Mouse (Mus musculus): ENCODE data around the gene Klhdc4. TPM values are rescaled to one million over a fixed set of nuclear protein-coding genes. Genes with fewer than 3 reads are reported as not detected.
A peak's percentile ranks its signal among the peaks of the same experiment; 100 is the strongest.

Klhdc4 gene
- polyA plus RNA-seq, 1 experiment: 19.9 TPM

DNA sequence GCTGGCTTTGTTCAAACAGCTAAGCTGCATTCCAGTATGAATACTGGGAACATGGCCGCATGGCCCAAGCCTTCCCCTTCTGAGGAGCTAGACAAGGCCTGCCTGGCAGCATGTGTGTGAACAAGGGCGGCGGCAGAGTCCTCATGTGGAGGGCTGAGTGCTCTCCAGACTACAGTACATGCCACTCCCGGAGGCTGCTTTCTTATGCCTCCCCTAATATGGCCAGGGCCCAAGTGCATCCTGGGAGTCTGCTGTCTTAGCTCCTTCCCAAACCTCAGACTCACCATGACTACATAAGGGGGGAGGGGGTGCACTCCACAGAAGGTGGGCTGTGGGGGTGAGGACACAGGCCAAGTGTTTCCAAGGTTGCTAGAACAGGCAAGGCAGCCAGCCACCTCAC lies 36.7 kb downstream of the Klhdc4 start:
- Histone ChIP-seq H3K27ac (ENCODE audit: insufficient read depth, low read depth, low read length) (peak overlapping the region; percentile 88), H3K4me1 (ENCODE audit: control insufficient read depth, insufficient read depth, low read length) (peaks cover 44% of the 10 kb centered on the region), H3K4me3 (ENCODE audit: insufficient read depth, low read length) (no peak overlapping the region)
- TF ChIP-seq POLR2A (IDR thresholded peaks at IDR 0.05; ENCODE audit: borderline replicate concordance, low read depth, low read length): no peak
- TF ChIP-seq CTCF (IDR thresholded peaks at IDR 0.05; ENCODE audit: low read depth, low read length): no peak

DNA sequence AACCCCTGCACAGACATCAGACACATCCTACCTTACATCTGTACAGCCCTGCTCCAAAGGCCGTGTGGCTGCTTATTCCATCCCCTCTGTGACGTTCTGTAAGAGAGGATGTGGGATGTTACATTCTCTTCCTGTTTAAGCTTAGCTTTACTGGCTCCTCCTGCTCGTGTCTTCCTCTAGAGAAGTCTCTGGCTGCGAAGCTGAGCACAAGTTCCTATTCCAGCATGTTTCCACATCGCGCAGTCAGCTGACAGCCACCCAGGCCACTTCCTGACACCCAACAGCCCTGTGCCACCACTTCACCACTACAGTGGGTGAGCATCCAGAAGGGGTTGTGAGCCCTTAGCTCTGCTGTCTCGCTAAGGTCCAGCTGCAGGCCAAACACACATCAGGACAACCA lies 37.2 kb downstream of the Klhdc4 start:
- TF ChIP-seq CTCF (IDR thresholded peaks at IDR 0.05; ENCODE audit: low read depth, low read length) (no peak), POLR2A (IDR thresholded peaks at IDR 0.05; ENCODE audit: borderline replicate concordance, low read depth, low read length) (no peak)
- Histone ChIP-seq H3K4me3 (ENCODE audit: insufficient read depth, low read length) (peak overlapping the region; percentile 36), H3K27ac (ENCODE audit: insufficient read depth, low read depth, low read length) (peak overlapping the region; percentile 88), H3K4me1 (ENCODE audit: control insufficient read depth, insufficient read depth, low read length) (peaks cover 44% of the 10 kb centered on the region)

DNA sequence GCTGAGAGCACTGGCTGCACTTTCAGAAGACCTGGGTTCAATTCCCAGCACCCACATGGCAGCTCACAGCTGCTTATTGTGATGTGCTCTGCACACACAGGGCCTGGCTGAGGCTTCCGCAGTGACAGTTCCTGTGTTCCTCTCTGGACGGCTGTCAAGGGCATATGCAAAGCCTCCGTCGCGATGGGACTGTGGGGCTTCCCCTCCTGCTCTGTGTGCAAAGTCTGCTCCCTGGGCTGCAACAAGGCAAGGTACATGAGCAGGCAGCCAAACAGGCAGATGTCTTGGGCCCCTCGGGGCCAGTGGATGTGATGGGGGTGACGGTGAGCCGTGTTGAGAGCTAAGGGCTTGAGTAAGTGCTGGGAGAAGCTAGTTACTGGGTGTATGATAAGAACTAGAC lies 40.6 kb downstream of the Klhdc4 start:
- no peak overlapping the region for H3K4me3 ChIP-seq (ENCODE audit: insufficient read depth, low read length)
- peaks cover 34% of the 10 kb centered on the region for H3K4me1 ChIP-seq (ENCODE audit: control insufficient read depth, insufficient read depth, low read length)
- H3K27ac ChIP-seq (ENCODE audit: insufficient read depth, low read depth, low read length): no peak overlapping the region
- no peak for TF ChIP-seq POLR2A (IDR thresholded peaks at IDR 0.05; ENCODE audit: borderline replicate concordance, low read depth, low read length)
- TF ChIP-seq CTCF (IDR thresholded peaks at IDR 0.05; ENCODE audit: low read depth, low read length): no peak

DNA sequence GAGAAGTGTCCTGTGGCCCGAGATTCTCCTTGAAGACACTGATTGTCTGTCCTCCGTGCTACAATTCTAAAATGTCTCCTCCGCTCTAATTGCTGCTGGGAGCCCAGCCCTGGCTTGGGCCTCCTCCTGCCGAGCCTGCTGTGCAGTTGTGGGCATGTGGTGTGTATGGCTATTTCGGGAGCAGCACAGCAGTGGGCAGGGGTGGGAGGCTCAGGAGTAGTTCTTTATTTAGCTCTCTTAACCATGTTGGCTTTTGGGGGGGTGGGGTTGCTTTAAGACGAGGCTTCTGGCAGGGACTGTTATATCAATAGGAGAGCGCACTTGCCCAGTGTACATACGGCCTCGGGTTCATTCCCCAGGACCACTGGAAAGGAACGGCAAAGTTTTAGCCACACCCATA lies 42.8 kb downstream of the Klhdc4 start:
- TF ChIP-seq CTCF (IDR thresholded peaks at IDR 0.05; ENCODE audit: low read depth, low read length): no peak
- TF ChIP-seq POLR2A (IDR thresholded peaks at IDR 0.05; ENCODE audit: borderline replicate concordance, low read depth, low read length): no peak

DNA sequence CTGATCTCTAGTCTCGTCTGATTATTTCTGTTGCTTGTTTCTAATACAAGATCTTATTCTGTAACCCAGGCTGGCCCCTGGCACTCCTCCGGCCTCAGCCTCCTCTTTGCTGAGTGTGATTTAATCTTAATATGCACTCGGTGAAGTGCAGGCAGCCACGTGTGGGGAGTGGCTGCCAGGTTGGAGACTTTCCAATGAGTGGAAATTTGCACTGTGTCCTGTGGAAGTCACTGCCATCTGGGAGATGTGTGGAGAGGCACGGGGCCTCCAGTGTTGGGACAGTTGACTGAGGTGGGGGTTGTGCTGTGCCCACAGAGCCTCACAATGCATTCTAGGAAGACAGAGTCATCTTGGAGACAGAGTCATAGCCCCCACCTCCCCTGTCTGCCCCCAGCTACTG lies 46.9 kb downstream of the Klhdc4 start:
- TF ChIP-seq CTCF (IDR thresholded peaks at IDR 0.05; ENCODE audit: low read depth, low read length) (no peak), POLR2A (IDR thresholded peaks at IDR 0.05; ENCODE audit: borderline replicate concordance, low read depth, low read length) (no peak)
- Histone ChIP-seq H3K27ac (ENCODE audit: insufficient read depth, low read depth, low read length) (no peak overlapping the region), H3K4me1 (ENCODE audit: control insufficient read depth, insufficient read depth, low read length) (peaks cover 7% of the 10 kb centered on the region)

More for the DNA sequence above, 42.8 kb downstream of the Klhdc4 start:
- Histone ChIP-seq H3K27ac (ENCODE audit: insufficient read depth, low read depth, low read length) (no peak overlapping the region), H3K4me1 (ENCODE audit: control insufficient read depth, insufficient read depth, low read length) (peaks cover 14% of the 10 kb centered on the region), H3K4me3 (ENCODE audit: insufficient read depth, low read length) (no peak overlapping the region)

DNA sequence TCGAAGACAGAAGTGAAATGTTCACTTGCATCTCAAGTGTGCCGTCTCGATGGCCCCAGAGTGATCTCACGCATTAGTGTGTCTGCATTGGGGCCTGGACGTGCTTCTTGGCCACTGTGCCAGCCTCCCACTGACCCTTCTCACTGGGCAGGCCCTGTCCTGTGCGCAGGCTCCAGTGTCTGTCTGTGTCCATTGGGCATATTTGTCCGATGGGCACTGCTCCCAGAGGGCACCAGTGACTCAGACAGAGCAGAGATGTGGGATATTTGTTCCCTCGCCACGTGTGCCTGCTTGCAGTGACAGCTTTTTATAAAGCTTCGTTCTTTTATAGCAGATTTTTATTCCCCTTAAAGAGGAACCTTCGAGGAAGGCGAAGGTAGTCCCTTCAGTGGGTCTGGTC lies 55.5 kb downstream of the Klhdc4 start:
- TF ChIP-seq CTCF (IDR thresholded peaks at IDR 0.05; ENCODE audit: low read depth, low read length) (no peak), POLR2A (IDR thresholded peaks at IDR 0.05; ENCODE audit: borderline replicate concordance, low read depth, low read length) (no peak)
- Histone ChIP-seq H3K4me3 (ENCODE audit: insufficient read depth, low read length) (no peak overlapping the region), H3K27ac (ENCODE audit: insufficient read depth, low read depth, low read length) (no peak overlapping the region), H3K4me1 (ENCODE audit: control insufficient read depth, insufficient read depth, low read length) (peaks cover 11% of the 10 kb centered on the region)

More for the DNA sequence above, 46.9 kb downstream of the Klhdc4 start:
- H3K4me3 ChIP-seq (ENCODE audit: insufficient read depth, low read length): no peak overlapping the region

DNA sequence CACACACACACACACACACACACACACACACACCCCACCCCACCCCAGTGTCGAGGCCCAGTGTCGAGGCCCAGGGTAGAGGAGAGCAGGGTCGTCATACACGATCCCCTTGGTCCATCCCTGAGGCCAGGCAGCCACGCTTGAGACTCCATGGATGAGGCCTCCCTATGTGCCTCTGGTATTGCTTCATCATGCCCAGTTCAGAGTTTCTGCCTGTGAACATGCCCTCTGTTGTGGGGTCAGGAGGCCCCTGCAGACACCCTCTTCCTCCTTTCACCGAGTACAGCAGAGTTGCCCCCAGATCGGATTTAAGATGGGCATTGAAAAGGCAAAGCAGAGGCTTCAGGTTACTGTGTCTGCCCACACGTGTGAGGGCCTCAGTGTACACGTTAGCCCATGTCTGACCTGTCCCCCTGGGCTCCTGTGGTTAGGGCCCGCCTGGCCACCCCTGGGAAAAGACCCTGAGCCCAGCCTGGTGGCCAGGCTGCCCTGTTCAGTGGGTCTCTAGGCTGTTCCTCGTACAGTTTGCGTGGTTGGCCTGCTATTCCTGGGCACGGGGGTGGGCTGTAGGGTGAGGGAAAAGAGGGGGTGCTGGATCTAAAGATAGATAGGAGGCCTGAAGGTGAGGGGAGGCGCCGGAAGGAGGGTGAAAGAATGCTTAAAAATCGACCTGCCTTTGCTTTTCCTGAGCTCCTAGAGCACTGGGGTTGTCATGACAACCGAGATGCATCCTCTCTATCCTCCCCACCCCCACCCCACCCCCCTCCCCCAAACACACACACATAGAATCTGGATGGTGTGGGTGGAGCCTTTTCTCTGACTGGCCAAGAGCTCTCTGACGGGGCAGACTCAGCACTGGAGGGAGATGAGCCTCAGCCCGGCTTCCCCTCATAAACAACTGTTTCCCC lies 58.3 kb downstream of the Klhdc4 start:
- no peak for TF ChIP-seq POLR2A (IDR thresholded peaks at IDR 0.05; ENCODE audit: borderline replicate concordance, low read depth, low read length)
- TF ChIP-seq CTCF (IDR thresholded peaks at IDR 0.05; ENCODE audit: low read depth, low read length): no peak
- no peak overlapping the region for H3K27ac ChIP-seq (ENCODE audit: insufficient read depth, low read depth, low read length)
- peaks cover 4% of the 10 kb centered on the region; the same call in 1 of the 2 replicates for H3K4me1 ChIP-seq (ENCODE audit: control insufficient read depth, insufficient read depth, low read length)
- no peak overlapping the region for H3K4me3 ChIP-seq (ENCODE audit: insufficient read depth, low read length)

DNA sequence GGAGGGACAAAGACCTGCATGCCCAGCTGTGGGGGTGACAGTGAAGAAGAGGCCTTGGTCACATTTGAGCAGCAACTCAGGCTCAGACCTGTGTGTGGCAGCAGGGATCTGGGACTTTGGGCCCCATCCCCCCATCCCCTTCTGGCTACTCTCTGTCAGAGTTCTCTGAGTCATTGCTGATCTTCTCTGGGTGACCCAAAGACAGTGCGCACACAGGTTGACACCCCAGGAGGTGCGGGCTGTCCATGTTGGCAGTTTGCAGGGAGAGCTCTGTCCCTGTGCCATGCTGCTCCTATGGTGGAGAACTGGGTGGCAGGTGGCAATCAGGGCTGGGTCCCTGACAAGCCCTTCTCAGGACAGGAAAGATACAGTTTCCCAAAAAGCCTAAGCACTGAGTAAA lies 59.7 kb downstream of the Klhdc4 start:
- no peak for TF ChIP-seq POLR2A (IDR thresholded peaks at IDR 0.05; ENCODE audit: borderline replicate concordance, low read depth, low read length)
- no peak for TF ChIP-seq CTCF (IDR thresholded peaks at IDR 0.05; ENCODE audit: low read depth, low read length)
- Histone ChIP-seq H3K4me1 (ENCODE audit: control insufficient read depth, insufficient read depth, low read length) (no peaks in the 10 kb centered on the region), H3K27ac (ENCODE audit: insufficient read depth, low read depth, low read length) (no peak overlapping the region), H3K4me3 (ENCODE audit: insufficient read depth, low read length) (no peak overlapping the region)

DNA sequence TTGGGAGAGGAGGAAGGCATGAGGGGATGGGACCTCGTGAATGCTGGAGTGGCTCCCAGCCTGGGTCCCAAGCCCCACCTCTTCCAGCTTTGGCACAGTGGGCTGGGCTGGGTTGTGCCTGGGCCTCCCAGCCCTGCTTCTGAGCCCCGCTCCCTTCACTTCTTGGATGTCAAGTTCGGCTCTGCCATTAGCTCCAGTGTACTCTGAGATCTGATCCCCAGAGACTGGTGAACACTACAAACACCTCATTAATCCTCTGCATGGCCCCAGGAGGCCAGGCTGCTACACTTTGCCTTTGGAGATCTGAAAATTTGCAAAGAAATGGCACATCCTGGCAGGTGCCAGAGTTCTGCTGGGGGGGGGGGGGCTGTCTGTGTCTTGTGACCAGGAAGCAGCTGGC lies 60.3 kb downstream of the Klhdc4 start:
- Histone ChIP-seq H3K27ac (ENCODE audit: insufficient read depth, low read depth, low read length) (no peak overlapping the region), H3K4me1 (ENCODE audit: control insufficient read depth, insufficient read depth, low read length) (no peaks in the 10 kb centered on the region), H3K4me3 (ENCODE audit: insufficient read depth, low read length) (no peak overlapping the region)
- TF ChIP-seq CTCF (IDR thresholded peaks at IDR 0.05; ENCODE audit: low read depth, low read length) (no peak), POLR2A (IDR thresholded peaks at IDR 0.05; ENCODE audit: borderline replicate concordance, low read depth, low read length) (no peak)

DNA sequence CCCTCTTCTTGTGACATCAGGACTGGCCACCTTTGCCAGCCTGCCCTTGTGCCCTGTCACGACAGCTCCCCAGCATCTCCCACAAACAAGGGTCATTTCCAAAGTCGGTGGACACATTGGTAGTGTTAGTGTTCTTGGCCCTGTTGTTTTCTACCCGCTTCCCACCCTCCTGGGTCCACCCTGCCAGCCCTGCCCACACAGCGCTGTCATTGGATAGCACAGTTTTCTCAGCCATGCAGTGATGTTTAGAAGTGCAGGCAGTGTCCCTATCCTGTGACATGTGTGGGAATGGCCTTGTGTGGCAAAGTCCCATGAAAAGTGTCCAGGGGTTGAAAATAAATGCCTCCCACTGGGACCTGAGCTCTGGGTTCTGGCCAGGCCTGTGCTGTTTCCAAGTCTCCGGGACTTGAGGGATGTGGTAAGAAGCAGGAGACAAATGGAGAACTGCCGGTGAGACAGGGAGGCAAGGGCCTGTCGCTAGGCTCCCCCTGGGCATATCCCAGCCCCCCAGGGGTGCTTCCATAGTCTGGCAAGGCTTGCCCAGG lies 63.7 kb downstream of the Klhdc4 start:
- no peaks in the 10 kb centered on the region for H3K4me1 ChIP-seq (ENCODE audit: control insufficient read depth, insufficient read depth, low read length)
- no peak overlapping the region for H3K4me3 ChIP-seq (ENCODE audit: insufficient read depth, low read length)
- H3K27ac ChIP-seq (ENCODE audit: insufficient read depth, low read depth, low read length): no peak overlapping the region
- TF ChIP-seq POLR2A (IDR thresholded peaks at IDR 0.05; ENCODE audit: borderline replicate concordance, low read depth, low read length): no peak
- no peak for TF ChIP-seq CTCF (IDR thresholded peaks at IDR 0.05; ENCODE audit: low read depth, low read length)
